ENCODE assay signal across 12 mouse cellular contexts in genomic region chr10:92248648-92249047, GRCm38 (mm10).
DNase-seq lines count a peak whose midpoint lies in the region; ATAC-seq lines count a peak whose summit lies in the region.
"Had no signal": no experiment of that assay in that cellular context is flagged by ENCODE, and none has a peak within 500 bp of the region (broad histone marks: within the 10 kb centered on the region; RNA-seq: fewer than 3 reads in every experiment).

No protein-coding gene starts in this region.

- DNase-seq in hindbrain, embryonic 11.5 days (ENCODE audit: low spot score), result peak; percentile 13
- peak; percentile 15 for DNase-seq in embryo, embryonic 9.5 days (ENCODE audit: extremely low spot score)
- DNase-seq in hindbrain, embryonic 14.5 days (ENCODE audit: low spot score), result no peak
- DNase-seq in heart, adult 18-20 months, result no peak
- no peak for DNase-seq in adrenal gland, postnatal 4 days (ENCODE audit: low spot score in 2 of 2)
- DNase-seq: kidney, adult 18-20 months; right cerebral cortex, postnatal 14 days; thymus, adult 18-20 months had no signal

- H3K4me3 ChIP-seq in hindbrain, embryonic 11.5 days (ENCODE audit: low read depth, low read length), result no peak overlapping the region
- H3K4me3 ChIP-seq in hindbrain, embryonic 13.5 days, result no peak overlapping the region
- H3K4me3 ChIP-seq in hindbrain, embryonic 14.5 days (replicated peaks; ENCODE audit: low read length), result no peak overlapping the region
- H3K4me3 ChIP-seq in midbrain, embryonic 15.5 days, result no peak overlapping the region
- H3K4me3 ChIP-seq: heart, embryonic 13.5 days had no signal

- H3K4me1 ChIP-seq in hindbrain, embryonic 11.5 days (replicated peaks; ENCODE audit: control insufficient read depth, insufficient read depth, low read length), result 0 out of 2 replicates have a peak, but pooled peaks cover 2% of the 10 kb centered on the region
- H3K4me1 ChIP-seq in hindbrain, embryonic 13.5 days (replicated peaks), result peaks cover 21% of the 10 kb centered on the region
- peaks cover 13% of the 10 kb centered on the region; the same call in 1 of the 2 replicates for H3K4me1 ChIP-seq in hindbrain, embryonic 14.5 days (replicated peaks; ENCODE audit: control insufficient read depth, insufficient read depth, low read length)
- peaks cover 13% of the 10 kb centered on the region for H3K4me1 ChIP-seq in midbrain, embryonic 15.5 days

- H3K27me3 ChIP-seq in hindbrain, embryonic 11.5 days (ENCODE audit: control insufficient read depth, insufficient read depth, low read length), result no peaks in the 10 kb centered on the region
- no peaks in the 10 kb centered on the region for H3K27me3 ChIP-seq in hindbrain, embryonic 13.5 days
- no peaks in the 10 kb centered on the region for H3K27me3 ChIP-seq in hindbrain, embryonic 14.5 days (ENCODE audit: control insufficient read depth, insufficient read depth, low read length)
- no peaks in the 10 kb centered on the region for H3K27me3 ChIP-seq in midbrain, embryonic 15.5 days (replicated peaks)
- H3K27me3 ChIP-seq: CH12.LX; heart, embryonic 13.5 days had no signal

- no peaks in the 10 kb centered on the region for H3K36me3 ChIP-seq in hindbrain, embryonic 11.5 days (ENCODE audit: control insufficient read depth, insufficient read depth, low read length)
- H3K36me3 ChIP-seq in hindbrain, embryonic 13.5 days, result no peaks in the 10 kb centered on the region
- H3K36me3 ChIP-seq in hindbrain, embryonic 14.5 days (replicated peaks; ENCODE audit: control insufficient read depth, insufficient read depth), result no peaks in the 10 kb centered on the region
- no peaks in the 10 kb centered on the region for H3K36me3 ChIP-seq in midbrain, embryonic 15.5 days (replicated peaks)
- H3K36me3 ChIP-seq: heart, embryonic 13.5 days had no signal

- H3K9ac ChIP-seq in hindbrain, embryonic 11.5 days (ENCODE audit: low read depth, low read length), result no peak overlapping the region
- no peak overlapping the region for H3K9ac ChIP-seq in hindbrain, embryonic 13.5 days
- no peak overlapping the region for H3K9ac ChIP-seq in hindbrain, embryonic 14.5 days
- no peak overlapping the region for H3K9ac ChIP-seq in midbrain, embryonic 15.5 days
- H3K9ac ChIP-seq: heart, embryonic 13.5 days had no signal

- H3K27ac ChIP-seq in hindbrain, embryonic 11.5 days (ENCODE audit: low read depth, low read length), result no peak overlapping the region
- H3K27ac ChIP-seq in hindbrain, embryonic 13.5 days, result no peak overlapping the region
- H3K27ac ChIP-seq in hindbrain, embryonic 14.5 days, result no peak overlapping the region
- H3K27ac ChIP-seq in midbrain, embryonic 15.5 days, result 0 out of 2 replicates have a peak overlapping the region, but pooled peaks have one; percentile 50
- H3K27ac ChIP-seq: heart, embryonic 13.5 days had no signal

- H3K4me2 ChIP-seq in hindbrain, embryonic 11.5 days (replicated peaks; ENCODE audit: low read depth, low read length), result no peak overlapping the region
- H3K4me2 ChIP-seq in hindbrain, embryonic 13.5 days, result no peak overlapping the region
- no peak overlapping the region for H3K4me2 ChIP-seq in hindbrain, embryonic 14.5 days (replicated peaks)
- no peak overlapping the region for H3K4me2 ChIP-seq in midbrain, embryonic 15.5 days
- H3K4me2 ChIP-seq: heart, embryonic 13.5 days had no signal

- 25% methylated on average over 3 of the region's 3 CpGs for WGBS in hindbrain, embryonic 11.5 days
- 18% methylated on average over 3 of the region's 3 CpGs for WGBS in hindbrain, embryonic 13.5 days
- WGBS in hindbrain, embryonic 14.5 days, result 20% methylated on average over 3 of the region's 3 CpGs
- WGBS in midbrain, embryonic 15.5 days, result 13% methylated on average over 3 of the region's 3 CpGs

- H3K9me3 ChIP-seq in hindbrain, embryonic 11.5 days (ENCODE audit: control insufficient read depth, low read length), result no peaks in the 10 kb centered on the region
- no peaks in the 10 kb centered on the region for H3K9me3 ChIP-seq in hindbrain, embryonic 13.5 days
- H3K9me3 ChIP-seq in hindbrain, embryonic 14.5 days (ENCODE audit: control insufficient read depth, low read length), result no peaks in the 10 kb centered on the region
- H3K9me3 ChIP-seq in midbrain, embryonic 15.5 days, result no peaks in the 10 kb centered on the region
- H3K9me3 ChIP-seq: heart, embryonic 13.5 days had no signal

- ATAC-seq in hindbrain, embryonic 11.5 days (ENCODE audit: low FRiP score), result 0 out of 2 replicates have a peak, but pooled peaks have one; percentile 25
- no peak for ATAC-seq in hindbrain, embryonic 13.5 days (ENCODE audit: low FRiP score)
- ATAC-seq in hindbrain, embryonic 14.5 days (ENCODE audit: low FRiP score), result peak; percentile 57; the same call in 1 of the 2 replicates
- ATAC-seq in midbrain, embryonic 15.5 days (replicated peaks), result 0 out of 2 replicates have a peak, but pooled peaks have one; percentile 17

Comparison
In these comparisons a context has a peak if more than half of its experiments do, and no peak if none do; other contexts are left out.
1. DNase-seq: peak in hindbrain, embryonic 11.5 days (single experiment) and embryo, embryonic 9.5 days (single experiment); none in hindbrain, embryonic 14.5 days (single experiment), heart, adult 18-20 months (0 of 2) and adrenal gland, postnatal 4 days (0 of 2).